Mouse (Mus musculus): ENCODE measurements around the gene Vmn2r7. TPM values are rescaled to one million over a fixed set of nuclear protein-coding genes. Genes with fewer than 3 reads are reported as not detected.
"Not testable (repeated sequence)": the region's sequence is repeated elsewhere in the genome, so short reads cannot be mapped to it uniquely, and the experiment has no call there.

The Vmn2r7 gene
- not detected in 2 replicates for polyA plus RNA-seq (2016; fragmentation: Nextera tagmentation; extraction: Ambion mirVana)

DNA sequence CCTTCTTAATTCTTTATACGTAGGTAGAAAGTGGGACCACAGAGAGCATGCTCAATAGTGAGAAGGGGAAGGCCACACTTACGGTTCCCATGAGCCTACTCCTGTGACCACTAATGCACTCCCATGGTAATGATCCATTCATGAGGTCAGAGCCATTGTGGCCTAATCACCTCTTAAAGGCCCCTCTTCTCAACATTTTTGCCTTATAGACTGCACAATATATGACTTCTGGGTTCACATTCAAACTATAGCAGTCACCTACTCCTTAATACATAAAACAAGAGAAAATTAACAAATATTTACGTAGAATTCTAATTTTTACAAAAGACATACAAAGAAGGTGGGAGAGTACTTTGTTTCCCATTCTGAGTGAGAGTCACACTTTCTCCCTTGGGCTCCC lies at the start of gene Vmn2r7:
Gene Vmn2r7, minus strand, starts transcription at position 101 of the 400 bp plus-strand sequence.
- H3K27ac ChIP-seq, H3K4me1 ChIP-seq: not testable (repeated sequence)
- 84% methylated on average over 3 of the region's 3 CpGs for WGBS

DNA sequence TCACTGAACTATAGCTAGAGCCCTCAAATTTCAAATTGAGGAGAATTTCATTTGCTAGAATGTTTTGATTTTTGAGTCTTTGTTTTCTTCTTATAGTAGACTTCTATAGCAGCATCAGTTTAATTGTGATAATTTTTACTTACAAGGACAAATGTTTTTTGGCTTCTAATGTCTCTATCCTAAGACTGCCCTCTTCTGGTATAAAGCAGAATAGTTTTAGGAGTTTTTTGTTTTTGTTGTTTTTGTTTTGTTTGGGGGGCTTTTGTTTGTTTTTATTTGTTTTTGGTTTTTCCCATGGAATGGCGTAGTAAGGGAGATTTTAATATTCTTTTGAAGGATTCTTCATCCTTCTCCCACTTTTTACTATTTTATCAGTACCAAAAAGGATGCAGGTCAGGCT lies 45.2 kb upstream of the Vmn2r7 start:
- H3K27me3 ChIP-seq = no peaks in the 10 kb centered on the region
- no peaks in the 10 kb centered on the region for H3K4me1 ChIP-seq
- no peak overlapping the region for H3K4me3 ChIP-seq (replicated peaks)
- no peak overlapping the region for H3K27ac ChIP-seq
- H3K9ac ChIP-seq = no peak overlapping the region
- no peak overlapping the region for H3K4me2 ChIP-seq
- WGBS = 80% methylated on average over 1 of the region's 1 CpGs
- H3K36me3 ChIP-seq (replicated peaks) = no peaks in the 10 kb centered on the region
- no peak for ATAC-seq (ENCODE audit: low FRiP score)
- no peaks in the 10 kb centered on the region for H3K9me3 ChIP-seq

More for the DNA sequence above, at the start of gene Vmn2r7:
- H3K27me3 ChIP-seq; H3K36me3 ChIP-seq (replicated peaks); H3K9me3 ChIP-seq; H3K4me2 ChIP-seq; H3K4me3 ChIP-seq (replicated peaks); H3K9ac ChIP-seq; ATAC-seq (ENCODE audit: low FRiP score): not testable (repeated sequence)

DNA sequence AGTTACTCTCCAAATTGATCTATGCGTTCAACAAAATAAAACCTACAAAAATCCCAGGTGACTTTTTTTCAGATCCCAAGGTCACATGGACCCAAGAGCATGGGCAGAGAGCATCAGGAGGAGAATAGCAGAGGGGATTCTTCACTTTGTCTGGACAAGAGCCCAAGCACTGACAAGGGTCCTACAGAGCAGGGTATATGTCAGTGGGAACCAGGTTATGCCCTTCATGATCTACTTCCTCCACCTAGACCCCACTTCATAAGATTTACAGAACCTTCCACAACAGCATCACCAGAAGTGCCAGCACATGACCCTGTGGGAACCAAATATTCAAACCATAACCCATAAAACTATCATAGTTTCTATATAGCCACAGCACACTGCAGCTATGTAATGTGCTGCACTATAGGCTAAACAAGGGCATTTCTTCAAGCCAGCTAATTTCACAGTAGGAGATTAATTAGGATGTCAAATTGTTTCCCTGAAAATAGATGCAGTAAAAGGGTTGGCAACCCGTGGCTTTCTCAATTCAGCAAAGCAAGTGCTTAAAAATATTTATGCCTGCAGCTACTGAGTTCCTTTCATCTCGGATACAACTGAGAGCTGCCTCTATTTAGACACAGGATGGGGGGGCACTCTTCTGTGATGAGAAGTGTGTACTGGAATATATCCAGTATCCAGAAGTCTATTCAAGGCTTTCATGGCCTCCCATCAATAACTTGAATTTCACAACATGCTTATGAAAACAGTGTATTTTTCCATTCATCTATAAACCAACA lies 33.8 kb upstream of the Vmn2r7 start:
- no peak for ATAC-seq (ENCODE audit: low FRiP score)
- H3K27me3 ChIP-seq = no peaks in the 10 kb centered on the region
- WGBS = 52% methylated on average over 3 of the region's 3 CpGs

DNA sequence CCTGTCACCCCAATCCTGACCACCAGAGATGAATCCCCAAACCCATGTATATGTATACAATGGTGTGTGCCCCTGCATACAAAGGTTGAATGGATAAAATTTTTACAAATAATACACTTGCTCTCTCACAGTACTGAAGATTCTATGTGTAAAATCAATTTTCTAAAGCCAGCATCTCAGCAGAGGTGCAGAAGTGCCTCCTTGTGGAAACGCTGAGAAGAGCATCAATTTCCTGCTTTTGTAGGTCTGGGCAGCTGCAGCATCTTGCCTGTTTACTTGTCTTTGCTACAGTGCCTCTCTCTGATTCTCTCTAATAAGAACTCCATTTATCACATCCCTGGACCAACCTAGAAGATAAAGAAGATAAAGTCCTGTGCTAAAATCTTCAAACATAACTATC lies 32.1 kb upstream of the Vmn2r7 start:
- Histone ChIP-seq H3K27ac (no peak overlapping the region), H3K4me2 (no peak overlapping the region), H3K9ac (no peak overlapping the region), H3K9me3 (no peaks in the 10 kb centered on the region), H3K4me1 (no peaks in the 10 kb centered on the region), H3K36me3 (replicated peaks) (no peaks in the 10 kb centered on the region), H3K27me3 (no peaks in the 10 kb centered on the region), H3K4me3 (replicated peaks) (no peak overlapping the region)
- no peak for ATAC-seq (ENCODE audit: low FRiP score)
- WGBS = 53% methylated on average over 1 of the region's 1 CpGs

More for the DNA sequence above, 33.8 kb upstream of the Vmn2r7 start:
- Histone ChIP-seq H3K9me3 (no peaks in the 10 kb centered on the region), H3K27ac (no peak overlapping the region), H3K4me2 (no peak overlapping the region), H3K9ac (no peak overlapping the region), H3K36me3 (replicated peaks) (no peaks in the 10 kb centered on the region), H3K4me1 (no peaks in the 10 kb centered on the region), H3K4me3 (replicated peaks) (no peak overlapping the region)

DNA sequence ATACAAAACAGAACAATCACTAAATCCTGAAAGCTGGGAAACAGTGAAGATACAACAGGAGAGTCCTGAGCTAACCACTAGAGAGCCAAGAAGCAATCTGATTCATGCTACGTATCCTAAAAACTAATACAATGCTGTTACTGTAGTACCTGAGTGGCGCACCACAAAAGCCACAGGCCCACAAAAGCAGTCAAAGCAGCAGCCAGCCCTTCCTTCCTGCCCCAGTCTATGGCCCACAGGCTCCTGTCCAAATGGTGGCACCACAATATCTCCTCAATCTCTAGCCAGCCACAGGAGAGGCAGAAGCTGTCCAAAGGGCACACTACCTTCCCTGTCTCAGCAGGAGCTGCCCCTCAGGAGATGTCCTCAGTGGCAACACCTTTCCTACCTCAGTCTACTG lies 1.7 kb downstream of the Vmn2r7 start:
- Histone ChIP-seq H3K4me3 (replicated peaks) (no peak overlapping the region), H3K27me3 (no peaks in the 10 kb centered on the region), H3K27ac (no peak overlapping the region), H3K9me3 (no peaks in the 10 kb centered on the region), H3K4me2 (no peak overlapping the region), H3K9ac (no peak overlapping the region), H3K36me3 (replicated peaks) (no peaks in the 10 kb centered on the region), H3K4me1 (no peaks in the 10 kb centered on the region)
- 95% methylated on average over 2 of the region's 2 CpGs for WGBS
- no peak for ATAC-seq (ENCODE audit: low FRiP score)

DNA sequence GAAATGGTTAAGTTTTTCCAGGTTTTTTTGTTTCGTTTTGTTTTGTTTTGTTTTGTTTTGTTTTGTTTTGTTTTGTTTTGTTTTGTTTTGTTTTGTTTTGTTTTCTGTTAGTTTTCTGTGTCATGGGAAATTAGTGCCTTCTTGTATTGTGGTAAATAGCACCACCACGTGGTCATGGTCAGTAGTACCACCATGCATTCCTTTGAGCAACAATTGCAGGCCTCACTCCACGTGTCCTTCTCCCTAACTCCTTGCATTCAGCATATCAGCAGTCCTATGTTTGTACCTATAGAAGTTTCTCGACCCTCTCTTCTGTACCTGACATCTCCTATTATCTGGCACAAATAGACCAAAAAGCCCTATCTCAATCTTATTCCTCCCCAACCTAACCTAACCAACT lies 2.3 kb downstream of the Vmn2r7 start:
- no peak overlapping the region for H3K4me3 ChIP-seq (replicated peaks)
- no peaks in the 10 kb centered on the region for H3K4me1 ChIP-seq
- ATAC-seq (ENCODE audit: low FRiP score) = 0 out of 2 replicates have a peak, but pooled peaks have one; percentile 49
- no peak overlapping the region for H3K9ac ChIP-seq
- H3K9me3 ChIP-seq = no peaks in the 10 kb centered on the region
- no peaks in the 10 kb centered on the region for H3K36me3 ChIP-seq (replicated peaks)
- WGBS = 11% methylated on average over 4 of the region's 4 CpGs
- no peaks in the 10 kb centered on the region for H3K27me3 ChIP-seq
- no peak overlapping the region for H3K4me2 ChIP-seq
- no peak overlapping the region for H3K27ac ChIP-seq

DNA sequence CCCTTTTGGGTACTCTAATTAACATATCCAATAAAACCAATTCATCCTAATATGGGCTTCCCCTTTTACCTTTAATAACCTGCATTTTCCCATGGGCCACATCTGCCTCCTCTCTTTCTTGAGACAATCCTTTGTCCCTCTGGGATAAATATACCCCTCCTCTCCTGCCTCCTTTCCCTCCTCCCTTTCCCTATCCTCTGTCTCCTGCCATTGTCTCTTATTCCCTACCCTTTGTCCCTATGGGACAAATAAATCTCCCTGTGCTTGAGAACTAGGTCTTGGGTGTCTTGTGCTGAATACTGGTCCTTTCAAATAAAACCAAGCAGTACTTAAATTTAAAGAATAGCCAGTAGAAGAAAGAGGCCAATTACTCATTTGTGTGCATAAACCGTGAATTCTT lies 13.4 kb downstream of the Vmn2r7 start:
- no peak overlapping the region for H3K4me2 ChIP-seq
- ATAC-seq (ENCODE audit: low FRiP score) = peak; percentile 41; the same call in 1 of the 2 replicates
- no peak overlapping the region for H3K27ac ChIP-seq
- H3K9ac ChIP-seq = no peak overlapping the region
- WGBS = 23% methylated on average over 1 of the region's 1 CpGs
- no peaks in the 10 kb centered on the region for H3K27me3 ChIP-seq
- peaks cover 2% of the 10 kb centered on the region; the same call in 1 of the 2 replicates for H3K4me1 ChIP-seq
- H3K36me3 ChIP-seq (replicated peaks) = no peaks in the 10 kb centered on the region
- H3K4me3 ChIP-seq (replicated peaks) = no peak overlapping the region
- no peaks in the 10 kb centered on the region for H3K9me3 ChIP-seq

DNA sequence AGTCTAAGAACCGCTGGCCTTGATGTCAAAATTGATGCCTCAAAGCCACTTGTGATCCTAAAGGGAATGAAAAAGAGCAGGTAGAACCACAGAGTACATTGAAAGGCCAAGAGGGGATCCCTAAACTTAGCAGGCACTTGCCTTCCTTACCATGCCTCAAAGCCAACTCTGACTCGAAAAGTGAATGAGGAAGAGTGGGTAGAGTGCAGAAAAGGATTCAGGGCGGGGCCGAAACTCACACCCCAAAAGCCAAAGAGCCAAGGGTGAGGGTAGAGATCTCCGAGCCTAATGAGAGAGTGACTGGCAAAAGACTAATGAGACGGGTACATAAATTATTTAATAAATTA lies 53.3 kb downstream of the Vmn2r7 start:
- Histone ChIP-seq H3K9me3 (no peaks in the 10 kb centered on the region), H3K36me3 (replicated peaks) (no peaks in the 10 kb centered on the region), H3K4me3 (replicated peaks) (no peak overlapping the region), H3K4me1 (no peaks in the 10 kb centered on the region), H3K27ac (no peak overlapping the region), H3K4me2 (no peak overlapping the region), H3K9ac (no peak overlapping the region), H3K27me3 (no peaks in the 10 kb centered on the region)
- 51% methylated on average over 6 of the region's 6 CpGs for WGBS
- peak; percentile 36; the same call in 1 of the 2 replicates for ATAC-seq (ENCODE audit: low FRiP score)

DNA sequence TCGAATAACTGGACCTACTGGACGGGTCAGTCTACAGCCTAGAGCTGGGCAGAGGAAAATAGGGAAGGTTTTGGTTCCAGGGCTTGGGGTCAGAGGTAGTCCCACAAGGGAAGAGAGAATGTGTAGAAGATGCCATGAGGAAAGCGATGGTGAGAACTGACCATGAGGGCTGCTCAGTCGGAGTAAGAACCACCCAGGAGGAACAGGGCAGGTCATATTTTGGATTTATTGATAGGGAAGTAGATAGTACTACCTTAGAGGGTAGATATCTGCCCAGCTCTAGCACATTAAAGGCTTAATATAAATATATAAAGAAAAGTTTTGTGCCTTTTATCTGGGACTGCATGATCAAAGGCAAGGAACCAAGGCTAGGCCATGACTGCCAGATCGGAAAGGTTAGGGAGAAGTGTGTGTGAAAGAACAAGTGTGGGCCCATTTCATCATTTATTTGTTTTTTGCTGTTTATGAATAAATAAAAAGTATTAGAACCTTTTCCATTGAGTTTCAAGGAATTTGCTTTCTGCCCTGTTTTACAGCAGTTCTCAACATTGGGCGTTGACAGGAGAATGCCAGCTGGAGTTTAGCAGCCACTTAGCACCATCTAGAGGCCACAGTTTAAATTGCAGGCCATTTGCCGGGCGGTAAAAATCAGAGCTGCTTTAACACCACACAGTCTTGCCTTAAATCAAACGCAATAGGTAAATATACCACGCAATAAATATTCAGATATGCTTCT lies 53.9 kb downstream of the Vmn2r7 start:
- H3K9me3 ChIP-seq = no peaks in the 10 kb centered on the region
- no peaks in the 10 kb centered on the region for H3K4me1 ChIP-seq
- H3K4me3 ChIP-seq (replicated peaks) = no peak overlapping the region
- no peaks in the 10 kb centered on the region for H3K27me3 ChIP-seq
- no peak overlapping the region for H3K27ac ChIP-seq
- no peak overlapping the region for H3K4me2 ChIP-seq
- WGBS = 51% methylated on average over 10 of the region's 10 CpGs
- no peaks in the 10 kb centered on the region for H3K36me3 ChIP-seq (replicated peaks)
- no peak overlapping the region for H3K9ac ChIP-seq
- peak; percentile 79 for ATAC-seq (ENCODE audit: low FRiP score)

DNA sequence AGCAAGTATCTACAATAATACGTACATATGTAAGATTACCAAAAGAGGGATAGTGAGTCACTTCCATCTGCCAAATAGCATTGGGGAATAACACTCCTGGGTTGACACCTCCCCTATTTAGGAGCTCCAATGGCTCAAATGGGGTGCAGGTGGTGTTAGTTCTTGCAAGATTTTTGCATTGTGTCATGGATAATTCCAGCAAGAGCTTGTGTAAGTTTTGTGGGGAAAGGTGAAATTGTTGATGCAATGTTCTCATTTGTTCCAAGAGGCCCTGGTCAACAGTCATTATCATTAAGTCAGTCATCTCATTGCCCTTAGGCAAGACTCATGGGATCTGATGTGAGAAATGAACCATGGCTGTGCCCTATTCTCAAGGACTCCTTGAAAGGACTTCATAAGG lies 61.7 kb downstream of the Vmn2r7 start:
- ATAC-seq (ENCODE audit: low FRiP score) = no peak
- Histone ChIP-seq H3K4me2 (no peak overlapping the region), H3K9ac (no peak overlapping the region), H3K27me3 (no peaks in the 10 kb centered on the region), H3K4me1 (no peaks in the 10 kb centered on the region), H3K4me3 (replicated peaks) (no peak overlapping the region), H3K9me3 (no peaks in the 10 kb centered on the region), H3K36me3 (replicated peaks) (no peaks in the 10 kb centered on the region), H3K27ac (no peak overlapping the region)
- 88% methylated on average over 1 of the region's 1 CpGs for WGBS

DNA sequence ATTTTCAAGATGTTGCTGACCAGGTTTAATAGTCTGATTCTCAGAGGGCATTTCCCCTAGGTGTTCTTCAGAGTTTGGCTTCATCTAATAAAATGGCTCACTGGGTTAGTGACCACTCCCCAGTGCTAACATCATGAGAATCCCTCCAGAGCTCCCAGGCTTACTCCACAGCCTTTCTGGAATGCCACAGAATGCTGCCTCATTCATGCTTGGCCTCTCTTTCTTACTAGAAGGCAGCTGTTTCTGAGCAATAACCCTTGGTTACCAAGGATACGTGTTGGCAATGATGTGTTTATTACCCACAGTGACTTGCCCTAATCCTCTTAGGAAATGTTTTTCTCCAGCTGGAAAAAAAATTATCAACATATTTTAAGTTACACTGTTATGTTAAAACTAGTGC lies 72.4 kb downstream of the Vmn2r7 start:
- 86% methylated on average over 1 of the region's 1 CpGs for WGBS

DNA sequence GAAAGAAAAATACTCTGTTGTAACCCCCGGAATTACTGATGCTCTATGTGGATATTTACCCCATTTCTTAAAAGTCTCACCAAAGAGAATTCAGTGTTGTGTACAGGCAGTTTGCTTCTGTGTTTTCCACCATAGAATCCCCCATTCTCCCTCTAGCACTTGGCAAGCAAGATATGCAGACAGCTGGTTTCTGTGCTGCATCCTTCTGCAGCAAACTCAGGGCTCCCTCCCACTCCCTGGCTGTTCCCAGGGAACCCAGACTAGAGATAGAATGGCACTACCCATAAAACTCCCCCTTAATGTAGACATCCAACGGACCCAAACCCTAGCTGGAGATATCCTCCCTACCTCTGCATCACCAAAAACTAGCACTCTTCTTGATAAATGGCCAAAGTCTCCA lies 88.4 kb downstream of the Vmn2r7 start:
- Histone ChIP-seq H3K27ac (no peak overlapping the region), H3K4me2 (no peak overlapping the region), H3K27me3 (no peaks in the 10 kb centered on the region), H3K4me1 (no peaks in the 10 kb centered on the region), H3K4me3 (replicated peaks) (no peak overlapping the region), H3K36me3 (replicated peaks) (no peaks in the 10 kb centered on the region), H3K9me3 (0 out of 2 replicates have a peak, but pooled peaks cover 3% of the 10 kb centered on the region), H3K9ac (no peak overlapping the region)
- WGBS = 90% methylated on average over 2 of the region's 2 CpGs
- ATAC-seq (ENCODE audit: low FRiP score) = no peak

More for the DNA sequence above, 72.4 kb downstream of the Vmn2r7 start:
- Histone ChIP-seq H3K27ac (no peak overlapping the region), H3K9me3 (no peaks in the 10 kb centered on the region), H3K9ac (no peak overlapping the region), H3K27me3 (no peaks in the 10 kb centered on the region), H3K4me2 (no peak overlapping the region), H3K36me3 (replicated peaks) (no peaks in the 10 kb centered on the region), H3K4me3 (replicated peaks) (no peak overlapping the region), H3K4me1 (no peaks in the 10 kb centered on the region)
- no peak for ATAC-seq (ENCODE audit: low FRiP score)
